Mouse (Mus musculus) layer of hippocampus, postnatal 10 days (tissue): ENCODE results near the gene Polh. TPM values are rescaled to one million over a fixed set of nuclear protein-coding genes. Genes with fewer than 3 reads are reported as not detected.
A peak's percentile ranks its signal among the peaks of the same experiment; 100 is the strongest.

ENCODE experiments used
- DNase-seq, 2 experiments: peaks; one replicate each; pipeline ENCODE4 v3.0.0; 2021; ENCODE audit warnings: low spot score in 2 of 2
- microRNA-seq, 2 experiments: library from miRNA; unstranded; fragments of <30 nt; microRNA quantifications; one replicate each; pipeline ENCODE4 v1.2.0; 2021
- total RNA-seq, 2 experiments: library from RNA; stranded (reverse); gene quantifications; 2 replicates each; pipeline ENCODE4 v1.2.3; 2021

Gene Polh
- total RNA-seq, 2 experiments from 2014 or later, result 6.8 to 7.5 TPM

GRCm38 (mm10) chr17:46132862-46133261 is 69.6 kb downstream of the Polh start:
- DNase-seq, result no peak

DNA sequence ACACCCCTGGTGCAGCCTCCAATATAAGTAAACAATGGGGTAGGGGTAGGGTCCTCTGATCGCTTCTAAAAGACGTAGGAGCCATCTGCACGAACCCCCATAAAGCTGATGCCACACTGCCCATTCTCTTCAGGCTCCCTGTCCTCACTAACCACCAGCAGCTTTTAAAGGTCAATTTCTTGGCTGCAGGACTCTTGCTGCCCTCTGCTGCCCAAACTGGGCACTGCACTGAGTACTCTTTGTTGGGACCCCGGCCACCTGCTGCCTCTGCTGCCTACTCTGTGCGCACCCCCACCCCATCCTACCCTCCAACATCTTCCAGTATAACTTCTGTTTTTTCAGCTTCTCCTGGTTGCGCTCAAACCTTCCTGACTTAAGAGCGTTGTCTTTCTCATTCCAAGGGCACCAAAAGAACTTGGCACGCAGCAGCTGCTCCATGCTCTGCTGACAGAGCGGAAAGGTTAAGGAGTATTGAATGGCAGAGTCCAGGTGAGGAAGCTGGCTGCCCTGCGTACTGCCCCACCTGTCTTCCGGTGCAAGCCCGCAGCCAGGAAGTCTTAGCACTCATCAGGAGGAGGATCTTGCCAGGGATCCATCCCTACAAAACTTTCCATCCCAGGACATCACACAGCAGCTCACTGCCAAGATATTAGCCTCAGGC is 70.3 kb downstream of the Polh start:
- peak; percentile 86 for DNase-seq

DNA sequence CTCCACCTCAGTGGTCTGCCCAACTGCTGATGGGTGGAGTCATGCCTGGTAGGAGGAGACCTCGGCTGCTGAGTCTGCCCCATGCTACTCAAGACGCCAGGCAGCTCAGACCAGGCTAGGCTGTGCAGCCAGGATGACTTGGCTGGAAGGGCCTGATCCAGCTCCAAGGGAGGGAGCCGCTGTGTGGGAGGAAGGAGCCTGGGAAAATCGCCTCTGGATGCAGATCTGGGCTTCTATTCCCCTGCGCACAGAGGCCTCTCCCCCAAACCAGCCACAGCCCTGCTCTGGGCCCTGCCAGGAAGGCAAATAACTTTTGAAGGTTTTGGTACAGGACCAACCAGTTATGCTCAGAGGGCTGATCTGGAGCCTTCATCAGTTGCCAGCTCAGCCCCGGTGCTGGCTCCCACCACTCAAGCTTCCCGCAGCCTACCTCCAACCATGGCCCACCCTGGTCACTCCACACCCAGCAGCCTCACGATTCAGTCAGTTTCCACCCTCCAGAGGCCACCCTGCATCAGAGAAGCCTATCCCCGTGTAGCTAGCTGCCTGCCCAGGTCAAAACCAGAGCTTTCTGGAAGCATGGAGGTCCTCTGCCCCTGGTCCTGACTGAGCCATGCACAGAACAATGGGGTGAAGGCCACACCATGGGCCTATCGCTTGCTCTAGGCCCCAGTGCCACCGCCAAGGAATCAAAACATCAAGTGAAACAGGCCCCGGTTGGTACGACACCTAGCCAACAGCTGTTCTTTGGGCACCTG is 72.5 kb downstream of the Polh start:
- DNase-seq, result peak; percentile 28 to 53

GRCm38 (mm10) chr17:46127814-46128493 is 74.5 kb downstream of the Polh start:
- DNase-seq, result no peak

DNA sequence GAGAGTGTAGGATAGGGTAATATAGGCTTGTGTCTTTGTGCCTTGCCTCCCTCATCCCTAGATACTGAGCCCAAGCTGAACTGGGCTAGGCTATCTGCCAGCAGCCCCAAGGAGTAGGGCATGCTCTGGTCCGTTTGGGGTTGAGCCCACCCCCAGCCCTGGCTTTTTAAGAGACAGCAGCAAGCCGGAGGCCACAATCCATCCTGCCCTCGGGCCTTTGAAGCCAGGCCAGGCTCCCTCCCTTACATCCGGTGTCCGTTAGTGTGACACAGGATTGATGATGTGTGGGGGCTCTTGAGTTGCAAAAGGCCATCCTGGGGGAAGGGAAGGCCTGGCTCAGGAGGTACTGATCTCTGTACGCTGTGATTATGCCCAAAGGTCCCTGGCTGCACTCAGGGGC is 75.8 kb downstream of the Polh start:
- no peak for DNase-seq

DNA sequence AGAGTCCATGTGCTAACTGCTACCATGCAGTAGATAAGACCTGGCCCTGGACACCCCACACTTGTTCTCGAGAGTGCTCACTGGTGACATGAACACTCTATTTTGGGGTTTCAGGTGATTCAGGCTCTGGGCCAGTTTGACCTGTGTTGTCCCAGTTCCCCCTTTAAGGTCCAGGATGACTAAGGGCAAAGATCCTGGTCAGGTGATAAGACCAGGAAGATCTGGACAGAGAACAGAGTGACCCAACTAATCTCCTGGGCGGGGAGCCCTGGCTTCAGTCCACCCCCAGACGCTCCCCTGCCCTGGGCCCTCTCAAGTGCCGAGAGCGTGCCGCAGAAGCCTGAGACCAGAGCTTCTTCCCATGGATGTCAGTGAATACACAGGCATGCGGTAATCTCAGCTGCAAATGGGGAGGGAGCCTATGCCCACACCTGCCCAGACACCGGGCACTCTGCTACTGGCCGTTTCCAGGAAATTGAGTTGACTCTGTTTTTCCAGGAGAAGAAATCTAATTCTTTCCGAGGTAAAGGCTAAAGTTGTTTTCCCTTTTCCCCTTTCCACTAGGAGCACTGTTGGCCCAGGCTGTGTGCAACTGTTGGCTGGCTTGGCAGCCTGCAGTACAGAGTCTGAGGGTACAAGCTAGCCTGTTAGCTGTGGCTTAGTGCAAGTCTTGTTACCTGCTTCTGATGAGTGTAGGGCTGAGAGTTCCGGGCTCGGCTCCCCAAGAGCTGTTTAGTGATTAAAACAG is 78.3 kb downstream of the Polh start:
- no peak for DNase-seq

DNA sequence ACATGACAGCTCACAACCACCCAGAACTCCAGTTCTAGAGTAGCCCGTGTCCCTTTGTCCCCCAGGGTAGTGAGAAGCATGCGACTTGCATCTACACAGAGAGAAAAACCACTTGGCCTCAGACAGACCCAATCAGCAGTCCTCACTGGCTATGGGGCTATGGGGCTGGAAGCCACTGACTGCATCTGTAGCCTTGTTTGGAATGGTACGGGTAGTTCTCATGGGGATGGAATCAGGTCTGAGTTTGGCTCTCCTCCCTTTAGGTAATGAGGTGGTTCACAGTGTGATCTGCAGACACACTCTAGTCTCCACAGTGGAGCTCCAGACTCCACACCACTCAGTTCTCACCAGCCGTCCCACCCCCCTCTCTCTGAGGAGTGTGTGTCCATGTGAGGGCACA is 79.2 kb downstream of the Polh start:
- no peak for DNase-seq

- DNase-seq, result no peak
Measured at GRCm38 (mm10) chr17:46122791-46123190, 79.7 kb downstream of the Polh start.

Small RNA genes within 50 kb of the gene (microRNA-seq; reads per million reads assigned to microRNA genes)
- gene Mir693, result 0 to 0.45 reads per million in 2 experiments

Other genes starting within 250 kb of the Polh start
- gene Vegfa, start 170.3 kb downstream of the Polh start, total RNA-seq, result 10 to 100 TPM; 92.2 to 97.0 TPM
- 10 to 100 TPM; 80.8 to 82.4 TPM for gene Mrps18a, start 91.7 kb downstream of the Polh start, total RNA-seq
- 10 to 100 TPM; 39.8 to 41.3 TPM for gene Rsph9, start 58.4 kb downstream of the Polh start, total RNA-seq
- gene Mad2l1bp, start 49.1 kb downstream of the Polh start, total RNA-seq, result 10 to 100 TPM; 10.7 to 11.1 TPM
- 100 to 1,000 TPM in 1 of 2 experiments, 10 to 100 TPM in 1; 86.9 to 100 TPM for gene Gtpbp2, start 41.6 kb downstream of the Polh start, total RNA-seq
- gene Xpo5, start 137 bp upstream of the Polh start, total RNA-seq, result 10 to 100 TPM; 43.0 to 43.9 TPM
- gene Polr1c, start 45.4 kb upstream of the Polh start, total RNA-seq, result 10 to 100 TPM; 37.2 to 40.1 TPM
- 10 to 100 TPM; 68.7 to 70.3 TPM for gene Yipf3, start 45.4 kb upstream of the Polh start, total RNA-seq
- 10 to 100 TPM; 88.1 to 93.6 TPM for gene Lrrc73, start 50.9 kb upstream of the Polh start, total RNA-seq
- 10 to 100 TPM; 39.0 to 41.0 TPM for gene Tjap1, start 80.4 kb upstream of the Polh start, total RNA-seq
- 10 to 100 TPM; 44.4 to 52.4 TPM for gene Dlk2, start 94.8 kb upstream of the Polh start, total RNA-seq
- 1 to 10 TPM; 9.3 to 9.6 TPM for gene Abcc10, start 125.7 kb upstream of the Polh start, total RNA-seq
- gene Zfp318, start 181.1 kb upstream of the Polh start, total RNA-seq, result 10 to 100 TPM; 78.1 to 81.5 TPM
- gene Crip3, start 226.3 kb upstream of the Polh start, total RNA-seq, result 1 to 10 TPM; 3.0 to 4.4 TPM
- gene Slc22a7, start 235.8 kb upstream of the Polh start, total RNA-seq, result under 1 TPM; 0.48 to 0.76 TPM